8 mouse cellular contexts compared by ENCODE assay signal in the genomic region with DNA sequence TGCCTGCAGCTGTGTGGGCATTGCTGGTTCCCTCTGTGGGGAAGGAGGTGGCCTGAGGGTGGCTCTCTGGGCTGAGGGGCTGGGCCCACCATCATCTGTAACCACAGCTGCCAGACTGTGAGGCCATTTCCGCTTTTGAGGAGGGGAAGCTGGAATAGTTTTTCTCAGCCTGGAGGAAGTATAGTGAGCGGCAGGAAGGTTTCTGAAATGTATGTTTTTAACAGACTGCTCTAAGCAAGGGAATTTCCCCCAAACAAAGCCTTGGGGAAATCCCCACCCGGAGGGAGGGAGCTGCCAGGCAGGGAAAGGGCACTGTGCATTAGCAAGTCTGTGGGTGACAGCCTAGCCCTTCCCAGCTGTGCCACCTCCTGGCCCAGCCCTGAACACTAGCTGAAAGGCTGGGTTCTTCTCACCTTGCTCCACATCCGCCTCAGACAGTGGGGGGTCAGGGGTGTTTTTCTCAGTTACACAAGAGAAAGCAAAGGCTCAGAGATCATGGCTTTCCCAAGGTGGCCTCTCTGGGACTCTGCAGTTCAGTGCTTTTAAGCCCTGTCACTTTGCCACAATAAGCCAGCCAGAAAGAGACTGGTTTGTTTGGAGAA. TPM values are rescaled to one million over a fixed set of nuclear protein-coding genes. Genes with fewer than 3 reads are reported as not detected.
DNase-seq lines count a peak whose midpoint lies in the region; ATAC-seq and TF ChIP-seq lines count a peak whose summit lies in the region.

No protein-coding gene starts in this region.

- no peak for TF ChIP-seq POLR2A in myocyte (IDR thresholded peaks at IDR 0.05; ENCODE audit: insufficient read length, low read depth)

- 7% methylated on average over 4 of the region's 4 CpGs for WGBS in forebrain, embryonic 11.5 days
- 3% methylated on average over 4 of the region's 4 CpGs for WGBS in hindbrain, embryonic 12.5 days
- whole genome bisulfite sequencing in liver, embryonic 12.5 days (ENCODE audit: insufficient replicate concordance): 8% methylated on average over 4 of the region's 4 CpGs

- no peaks in the 10 kb centered on the region for H3K79me2 ChIP-seq in myocyte (ENCODE audit: control insufficient read depth, insufficient read depth)

- no peak overlapping the region for H3K4me3 ChIP-seq in forebrain, embryonic 11.5 days (ENCODE audit: low read depth, low read length)
- no peak overlapping the region for H3K4me3 ChIP-seq in hindbrain, embryonic 12.5 days
- H3K4me3 ChIP-seq in liver, embryonic 12.5 days: no peak overlapping the region
- no peak overlapping the region for H3K4me3 ChIP-seq in myocyte

- H3K36me3 ChIP-seq in forebrain, embryonic 11.5 days (ENCODE audit: control insufficient read depth, insufficient read depth, low read length): no peaks in the 10 kb centered on the region; the same call in 1 of the 2 replicates
- no peaks in the 10 kb centered on the region for H3K36me3 ChIP-seq in hindbrain, embryonic 12.5 days
- H3K36me3 ChIP-seq in liver, embryonic 12.5 days: no peaks in the 10 kb centered on the region
- no peaks in the 10 kb centered on the region for H3K36me3 ChIP-seq in myocyte (ENCODE audit: control insufficient read depth, insufficient read depth)

- peaks cover 23% of the 10 kb centered on the region for H3K4me1 ChIP-seq in forebrain, embryonic 11.5 days (replicated peaks; ENCODE audit: control insufficient read depth, insufficient read depth, low read length)
- peaks cover 66% of the 10 kb centered on the region for H3K4me1 ChIP-seq in hindbrain, embryonic 12.5 days
- peaks cover 80% of the 10 kb centered on the region for H3K4me1 ChIP-seq in liver, embryonic 12.5 days

- H3K27ac ChIP-seq in forebrain, embryonic 11.5 days (ENCODE audit: low read depth, low read length): peak overlapping the region; percentile 55
- peak overlapping the region; percentile 73 for H3K27ac ChIP-seq in hindbrain, embryonic 12.5 days
- peak overlapping the region; percentile 76 for H3K27ac ChIP-seq in liver, embryonic 12.5 days

- no peaks in the 10 kb centered on the region for H3K27me3 ChIP-seq in forebrain, embryonic 11.5 days (ENCODE audit: control insufficient read depth, insufficient read depth, low read length)
- H3K27me3 ChIP-seq in hindbrain, embryonic 12.5 days: no peaks in the 10 kb centered on the region
- H3K27me3 ChIP-seq in liver, embryonic 12.5 days (replicated peaks): no peaks in the 10 kb centered on the region
- no peaks in the 10 kb centered on the region for H3K27me3 ChIP-seq in myocyte (ENCODE audit: control insufficient read depth, insufficient read depth, insufficient read length)

- H3K9me3 ChIP-seq in forebrain, embryonic 11.5 days (ENCODE audit: control insufficient read depth, low read length): no peaks in the 10 kb centered on the region
- no peaks in the 10 kb centered on the region for H3K9me3 ChIP-seq in hindbrain, embryonic 12.5 days (replicated peaks)
- no peaks in the 10 kb centered on the region for H3K9me3 ChIP-seq in liver, embryonic 12.5 days (replicated peaks)

- 0 out of 2 replicates have a peak, but pooled peaks have one; percentile 52 for ATAC-seq in forebrain, embryonic 11.5 days (replicated peaks; ENCODE audit: low FRiP score)
- peak; percentile 53; the same call in 1 of the 2 replicates for ATAC-seq in hindbrain, embryonic 12.5 days (ENCODE audit: low FRiP score)
- ATAC-seq in liver, embryonic 12.5 days: peak; percentile 43; the same call in 1 of the 2 replicates

- DNase-seq in A20 (ENCODE audit: low read depth, low spot score): peak; percentile 87
- peak; percentile 56 for DNase-seq in MEL-GATA-1-ER (ENCODE audit: extremely low read depth, low read depth)
- DNase-seq in forebrain, embryonic 11.5 days (ENCODE audit: low spot score): no peak
- DNase-seq in testis, postnatal 10 days (ENCODE audit: low spot score): no peak
- no peak for DNase-seq in left cerebral cortex, adult 8-10 months (ENCODE audit: low spot score in 2 of 2)

- 0 out of 2 replicates have a peak overlapping the region, but pooled peaks have one; percentile 2 for H3K4me2 ChIP-seq in forebrain, embryonic 11.5 days (ENCODE audit: low read depth, low read length, severe bottlenecking)
- 0 out of 2 replicates have a peak overlapping the region, but pooled peaks have one; percentile 1 for H3K4me2 ChIP-seq in hindbrain, embryonic 12.5 days (replicated peaks)
- H3K4me2 ChIP-seq in liver, embryonic 12.5 days: peak overlapping the region; percentile 41
- H3K4me2 ChIP-seq in myocyte (ENCODE audit: low read depth): peak overlapping the region; percentile 59

- H3ac ChIP-seq in myocyte (ENCODE audit: control insufficient read depth, insufficient read length): no peak overlapping the region

- peak overlapping the region; percentile 33; the same call in 1 of the 2 replicates for H3K9ac ChIP-seq in forebrain, embryonic 11.5 days (ENCODE audit: low read length)
- H3K9ac ChIP-seq in hindbrain, embryonic 12.5 days: no peak overlapping the region
- 0 out of 2 replicates have a peak overlapping the region, but pooled peaks have one; percentile 18 for H3K9ac ChIP-seq in liver, embryonic 12.5 days

TF ChIP-seq in myocyte, 11 proteins besides CTCF, POLR2A, EP300 and RAD21:
- TF ChIP-seq REST (IDR thresholded peaks at IDR 0.05; ENCODE audit: insufficient read depth, insufficient read length) (no peak), MYOD1 (IDR thresholded peaks at IDR 0.05; ENCODE audit: control insufficient read depth in 1 of 3, insufficient read length in 2 of 3, low read depth in 2 of 3) (no peak), E2F4 (IDR thresholded peaks at IDR 0.05; ENCODE audit: insufficient read depth) (no peak), CEBPB (IDR thresholded peaks at IDR 0.05; ENCODE audit: insufficient read depth, poor library complexity, severe bottlenecking) (no peak), POLR2AphosphoS2 (IDR thresholded peaks at IDR 0.05; ENCODE audit: insufficient read length, low read depth) (no peak), SRF (IDR thresholded peaks at IDR 0.05; ENCODE audit: control insufficient read depth, insufficient read length, low read depth) (no peak), MAX (IDR thresholded peaks at IDR 0.05; ENCODE audit: low read depth) (no peak), MYOG (IDR thresholded peaks at IDR 0.05; ENCODE audit: control insufficient read depth in 1 of 3, insufficient read depth in 1 of 3, insufficient read length in 2 of 3, low read depth in 2 of 3) (no peak), TCF12 (IDR thresholded peaks at IDR 0.05; ENCODE audit: insufficient read depth, poor library complexity, severe bottlenecking) (no peak), TCF3 (IDR thresholded peaks at IDR 0.05; ENCODE audit: insufficient read length, low read depth) (no peak), USF1 (IDR thresholded peaks at IDR 0.05; ENCODE audit: low read depth) (no peak)

RNA-seq across cellular contexts. Expression of gene C1qtnf9, which starts 31.2 kb away (rescaled TPM):
- 0.19 TPM in 1 of 2 replicates, not detected in the other for polyA plus RNA-seq in forebrain, embryonic 11.5 days (2014; fragmentation: Nextera tagmentation; extraction: Ambion mirVana)
- 0.20 and 0.43 TPM in 2 replicates for polyA plus RNA-seq in hindbrain, embryonic 12.5 days (2016; fragmentation: Nextera tagmentation; extraction: Ambion mirVana)
- polyA plus RNA-seq in liver, embryonic 12.5 days (2016; fragmentation: Nextera tagmentation; extraction: Ambion mirVana): 0.08 and 0.17 TPM in 2 replicates
- not detected for polyA plus RNA-seq in myocyte (2012; fragmentation: generic; extraction: Trizol)
- under 1 TPM in 3 of 4 experiments, not detected in 1; 0.19 to 0.37 (median 0.34) TPM for total RNA-seq in left cerebral cortex, adult 8-10 months (2022)

RNA-seq across cellular contexts. Expression of gene Mipep, which starts 47.7 kb away (rescaled TPM):
- polyA plus RNA-seq in forebrain, embryonic 11.5 days (2014; fragmentation: Nextera tagmentation; extraction: Ambion mirVana): 26.3 and 27.3 TPM in 2 replicates
- 21.4 and 22.3 TPM in 2 replicates for polyA plus RNA-seq in hindbrain, embryonic 12.5 days (2016; fragmentation: Nextera tagmentation; extraction: Ambion mirVana)
- 19.2 and 19.9 TPM in 2 replicates for polyA plus RNA-seq in liver, embryonic 12.5 days (2016; fragmentation: Nextera tagmentation; extraction: Ambion mirVana)
- 14.1 TPM for polyA plus RNA-seq in myocyte (2012; fragmentation: generic; extraction: Trizol)
- 10 to 100 TPM; 25.3 to 27.7 (median 26.0) TPM for total RNA-seq in left cerebral cortex, adult 8-10 months (2022)

Comparison
In these comparisons a context has a peak if more than half of its experiments do, and no peak if none do; other contexts are left out.
1. DNase-seq: peak in A20 (single experiment) and MEL-GATA-1-ER (single experiment); none in forebrain, embryonic 11.5 days (single experiment), testis, postnatal 10 days (single experiment) and left cerebral cortex, adult 8-10 months (0 of 2).
2. H3K4me2 ChIP-seq: peak in every context shown above with its lines; median percentile 59 in myocyte; 41 in liver, embryonic 12.5 days; 2 in forebrain, embryonic 11.5 days; 1 in hindbrain, embryonic 12.5 days.
3. Peak in every context shown above with its lines, with median percentiles within 50 percentile points of each other: ATAC-seq and H3K27ac ChIP-seq.